In genomic region chr5:135744742-135745141, GRCm38 (mm10) we compare ENCODE assay signal across 9 mouse cellular contexts. TPM values are rescaled to one million over a fixed set of nuclear protein-coding genes. Genes with fewer than 3 reads are reported as not detected.
A peak's percentile ranks its signal among the peaks of the same experiment; 100 is the strongest.
DNase-seq lines count a peak whose midpoint lies in the region; ATAC-seq and TF ChIP-seq lines count a peak whose summit lies in the region.
"Had no signal": no experiment of that assay in that cellular context is flagged by ENCODE, and none has a peak within 500 bp of the region (broad histone marks: within the 10 kb centered on the region; RNA-seq: fewer than 3 reads in every experiment).

No protein-coding gene starts in this region.

- peak overlapping the region; percentile 93 for H3K4me2 ChIP-seq in embryonic facial prominence, embryonic 15.5 days (replicated peaks)
- H3K4me2 ChIP-seq in neural tube, embryonic 13.5 days = peak overlapping the region; percentile 98

- no peak for DNase-seq in left cerebral cortex, adult 2 months (ENCODE audit: extremely low spot score in 1 of 2, low spot score in 2 of 2)
- no peak for DNase-seq in left cerebral cortex, postnatal 25 days (ENCODE audit: low spot score in 2 of 2)
- no peak for DNase-seq in limb, embryonic 10.5 days (ENCODE audit: low spot score)
- no peak for DNase-seq in gastrocnemius, postnatal 25 days
- no peak for DNase-seq in cerebellum, postnatal 4 days (ENCODE audit: low spot score in 2 of 2)
- DNase-seq in urinary bladder, postnatal 10 days (ENCODE audit: low spot score) = no peak

- no peak for TF ChIP-seq CTCF in left cerebral cortex, adult 2 months (IDR thresholded peaks at IDR 0.05)

- H3K27me3 ChIP-seq in embryonic facial prominence, embryonic 15.5 days = no peaks in the 10 kb centered on the region
- peaks cover 5% of the 10 kb centered on the region for H3K27me3 ChIP-seq in limb, embryonic 10.5 days (ENCODE audit: low read depth, poor library complexity, severe bottlenecking)
- H3K27me3 ChIP-seq in neural tube, embryonic 13.5 days = no peaks in the 10 kb centered on the region

- no peak overlapping the region for H3K9ac ChIP-seq in embryonic facial prominence, embryonic 15.5 days
- H3K9ac ChIP-seq in neural tube, embryonic 13.5 days = peak overlapping the region; percentile 86

- WGBS in embryonic facial prominence, embryonic 15.5 days = 18% methylated on average over 12 of the region's 12 CpGs
- WGBS in limb, embryonic 10.5 days = 17% methylated on average over 12 of the region's 12 CpGs
- WGBS in neural tube, embryonic 13.5 days = 18% methylated on average over 12 of the region's 12 CpGs

- intact Hi-C loops in left cerebral cortex, adult 2 months (cut with DNase I) = loop anchor here (5.0 kb wide), 1 partner anchor 57 kb away; no protein-coding TSS in a partner anchor
- intact Hi-C loops in left cerebral cortex, postnatal 25 days (cut with DNase I) = loop anchor here (2.0 kb wide), 1 partner anchor 56 kb away; no protein-coding TSS in a partner anchor

- peaks cover 7% of the 10 kb centered on the region; the same call in 1 of the 2 replicates for H3K36me3 ChIP-seq in embryonic facial prominence, embryonic 15.5 days
- H3K36me3 ChIP-seq in limb, embryonic 10.5 days = peaks cover 19% of the 10 kb centered on the region
- peaks cover 19% of the 10 kb centered on the region for H3K36me3 ChIP-seq in neural tube, embryonic 13.5 days

- no peak for ATAC-seq in embryonic facial prominence, embryonic 15.5 days (ENCODE audit: insufficient number of reproducible peaks, low FRiP score, low TSS enrichment, low read depth)
- no peak for ATAC-seq in neural tube, embryonic 13.5 days (ENCODE audit: low read depth)

- peak overlapping the region; percentile 87 for H3K4me3 ChIP-seq in left cerebral cortex, adult 2 months
- peak overlapping the region; percentile 80 for H3K4me3 ChIP-seq in embryonic facial prominence, embryonic 15.5 days (replicated peaks)
- peak overlapping the region; percentile 82 for H3K4me3 ChIP-seq in limb, embryonic 10.5 days
- peak overlapping the region; percentile 76 for H3K4me3 ChIP-seq in neural tube, embryonic 13.5 days

- no peak overlapping the region for H3K27ac ChIP-seq in left cerebral cortex, adult 2 months
- H3K27ac ChIP-seq in embryonic facial prominence, embryonic 15.5 days (replicated peaks) = peak overlapping the region; percentile 79
- peak overlapping the region; percentile 83 for H3K27ac ChIP-seq in limb, embryonic 10.5 days
- no peak overlapping the region for H3K27ac ChIP-seq in neural tube, embryonic 13.5 days (replicated peaks)

- 0 out of 2 replicates have a peak, but pooled peaks cover 4% of the 10 kb centered on the region for H3K9me3 ChIP-seq in embryonic facial prominence, embryonic 15.5 days (replicated peaks)
- no peaks in the 10 kb centered on the region for H3K9me3 ChIP-seq in limb, embryonic 10.5 days (replicated peaks)
- H3K9me3 ChIP-seq in neural tube, embryonic 13.5 days = peaks cover 15% of the 10 kb centered on the region

- peaks cover 25% of the 10 kb centered on the region for H3K4me1 ChIP-seq in embryonic facial prominence, embryonic 15.5 days
- H3K4me1 ChIP-seq in limb, embryonic 10.5 days = peaks cover 27% of the 10 kb centered on the region
- H3K4me1 ChIP-seq in neural tube, embryonic 13.5 days (replicated peaks) = peaks cover 19% of the 10 kb centered on the region

RNA-seq across cellular contexts. Expression of gene Tmem120a, which starts 0.5 kb away (rescaled TPM):
- total RNA-seq in left cerebral cortex, adult 2 months (2021) = 10 to 100 TPM; 18.3 to 18.4 TPM
- 10 to 100 TPM; 13.5 to 18.7 TPM for total RNA-seq in left cerebral cortex, postnatal 25 days (2021)
- polyA plus RNA-seq in embryonic facial prominence, embryonic 15.5 days (2015; fragmentation: Nextera tagmentation; extraction: Ambion mirVana) = 38.7 and 42.7 TPM in 2 replicates
- polyA plus RNA-seq in limb, embryonic 10.5 days (2016; fragmentation: Nextera tagmentation; extraction: Ambion mirVana) = 54.1 and 62.5 TPM in 2 replicates
- polyA plus RNA-seq in neural tube, embryonic 13.5 days (2015; fragmentation: Nextera tagmentation; extraction: Ambion mirVana) = 80.3 and 84.5 TPM in 2 replicates
- 10 to 100 TPM in 1 of 2 experiments, 1 to 10 TPM in 1; 5.6 to 10.5 TPM for total RNA-seq in gastrocnemius, postnatal 25 days (2021)

RNA-seq across cellular contexts. Expression of gene Styxl1, which starts 33.4 kb away (rescaled TPM):
- total RNA-seq in left cerebral cortex, adult 2 months (2021) = not detected
- not detected for total RNA-seq in left cerebral cortex, postnatal 25 days (2021)
- polyA plus RNA-seq in embryonic facial prominence, embryonic 15.5 days (2015; fragmentation: Nextera tagmentation; extraction: Ambion mirVana) = 1.9 and 3.1 TPM in 2 replicates
- polyA plus RNA-seq in limb, embryonic 10.5 days (2016; fragmentation: Nextera tagmentation; extraction: Ambion mirVana) = not detected in 2 replicates
- polyA plus RNA-seq in neural tube, embryonic 13.5 days (2015; fragmentation: Nextera tagmentation; extraction: Ambion mirVana) = 0.68 TPM in 1 of 2 replicates, not detected in the other
- total RNA-seq in gastrocnemius, postnatal 25 days (2021) = not detected
- total RNA-seq: hematopoietic stem cell, adult 5-6 weeks had no signal

RNA-seq across cellular contexts. Expression of gene Mdh2, which starts 33.5 kb away (rescaled TPM):
- 100 to 1,000 TPM; 379 to 386 TPM for total RNA-seq in left cerebral cortex, adult 2 months (2021)
- total RNA-seq in left cerebral cortex, postnatal 25 days (2021) = 100 to 1,000 TPM; 389 to 397 TPM
- polyA plus RNA-seq in embryonic facial prominence, embryonic 15.5 days (2015; fragmentation: Nextera tagmentation; extraction: Ambion mirVana) = 475 and 482 TPM in 2 replicates
- 600 and 631 TPM in 2 replicates for polyA plus RNA-seq in limb, embryonic 10.5 days (2016; fragmentation: Nextera tagmentation; extraction: Ambion mirVana)
- 607 and 633 TPM in 2 replicates for polyA plus RNA-seq in neural tube, embryonic 13.5 days (2015; fragmentation: Nextera tagmentation; extraction: Ambion mirVana)
- 1,000 to 10,000 TPM; 1,176 to 1,179 TPM for total RNA-seq in gastrocnemius, postnatal 25 days (2021)

Comparison
In these comparisons a context has a peak if more than half of its experiments do, and no peak if none do; other contexts are left out.
1. H3K27ac ChIP-seq: peak in embryonic facial prominence, embryonic 15.5 days (single experiment) and limb, embryonic 10.5 days (single experiment); none in left cerebral cortex, adult 2 months (single experiment) and neural tube, embryonic 13.5 days (single experiment).
2. Peak in every context shown above with its lines, with median percentiles within 50 percentile points of each other: H3K4me3 ChIP-seq.